Mouse (Mus musculus): ENCODE data around the gene Pelo. TPM values are rescaled to one million over a fixed set of nuclear protein-coding genes. Genes with fewer than 3 reads are reported as not detected.

Gene Pelo
- total RNA-seq, 2 experiments from 2014 or later = 16.3 to 18.5 TPM

Other genes starting within 250 kb of the Pelo start
- gene Itga2, start 158.1 kb downstream of the Pelo start, total RNA-seq (2021) = 1 to 10 TPM in 1 of 2 experiments, under 1 TPM in 1; 0.52 to 1.5 TPM
- 1 to 10 TPM; 4.4 to 8.6 TPM for gene Gm49395, start 11.7 kb upstream of the Pelo start, total RNA-seq (2021)
- gene Itga1, start 11.8 kb upstream of the Pelo start, total RNA-seq (2021) = 10 to 100 TPM; 31.0 to 34.9 TPM